Mouse (Mus musculus) lung, adult 2 months (tissue): ENCODE results near the gene Zfp825. TPM values are rescaled to one million over a fixed set of nuclear protein-coding genes. Genes with fewer than 3 reads are reported as not detected.
"Not testable (repeated sequence)": the region's sequence is repeated elsewhere in the genome, so short reads cannot be mapped to it uniquely, and the experiment has no call there.

Source experiments
- DNase-seq: peaks from one replicate; pipeline ENCODE4 v3.0.0; 2022
- H3K4me1 ChIP-seq: fragments of 200-500 bp; 2 replicates; pipeline ENCODE4 v1.6.1; 2011; ENCODE audit warnings: low read length; ENCODE audit not compliant: control insufficient read depth, insufficient read depth
- H3K4me3 ChIP-seq: fragments of 200-500 bp; replicated peaks from 2 replicates; pipeline ENCODE3; 2011; ENCODE audit warnings: low read depth, mild to moderate bottlenecking, control low read depth, low read length; ENCODE audit errors: extremely low read depth
- CTCF ChIP-seq: fragments of 200-500 bp; IDR thresholded peaks from 2 replicates; pipeline ENCODE4 v1.5.1; 2011; ENCODE audit warnings: mild to moderate bottlenecking, low read length, control low read depth; ENCODE audit not compliant: insufficient read depth
- POLR2A ChIP-seq: fragments of 200-500 bp; IDR thresholded peaks from 2 replicates; pipeline ENCODE4 v1.6.1; 2011; ENCODE audit warnings: low read depth, mild to moderate bottlenecking, control low read depth, low read length, borderline replicate concordance; ENCODE audit errors: extremely low read depth
- WGBS: fragments of 180-500 bp; shearing (Covaris S2); methylation state at CpG from one replicate; pipeline ENCODE4 v1.1.7; 2018; 5-methylcytosine and 5-hydroxymethylcytosine counted together
- polyA plus RNA-seq: library from polyadenylated mRNA; depleted of rRNA; stranded (reverse); fragments of >200 nt; gene quantifications from 2 replicates; pipeline ENCODE4 v1.2.3, GENCODE M21; 2012; rRNA removed

Gene Zfp825
- polyA plus RNA-seq, 1 experiment = 0.96 TPM

DNA sequence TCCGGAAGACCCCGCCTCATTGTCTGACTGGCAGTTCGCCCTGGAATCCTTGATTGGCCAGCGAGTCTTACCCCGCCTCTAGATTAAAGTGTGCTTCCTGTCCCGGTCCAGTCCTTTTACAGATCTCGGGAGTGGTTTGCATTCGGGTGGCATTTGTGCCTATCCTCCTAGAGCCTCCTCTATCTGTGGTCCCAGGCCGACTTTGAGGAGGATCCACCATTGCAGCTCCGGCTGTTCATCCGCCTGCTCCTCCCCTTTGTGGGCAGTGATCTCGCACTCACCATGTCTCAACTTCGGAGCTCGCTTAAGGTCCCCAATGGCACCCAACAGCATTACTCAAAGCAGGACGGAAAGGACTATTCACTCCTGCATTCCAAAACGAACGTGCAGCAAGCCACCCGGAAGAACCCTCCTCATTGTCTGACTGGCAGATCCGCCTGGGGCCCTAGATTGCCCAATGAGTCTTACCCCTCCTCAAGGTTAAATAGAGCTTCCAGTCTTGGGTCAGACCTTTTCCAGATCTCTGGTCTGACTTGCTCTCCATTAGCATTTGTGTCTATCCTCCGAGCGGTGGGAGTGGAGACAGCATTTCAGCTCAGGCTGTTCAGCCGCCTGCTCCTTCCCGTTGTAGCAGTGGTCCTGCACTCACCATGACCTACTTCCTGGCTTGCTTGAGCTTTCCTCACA, 30.9 kb downstream of the Zfp825 start:
- peak; percentile 73; the same call in 1 of the 2 replicates for TF ChIP-seq POLR2A
- TF ChIP-seq CTCF = no peak
- under 1% methylated on average over 23 of the region's 23 CpGs for WGBS
- Histone ChIP-seq H3K4me3 (peak overlapping the region; percentile 66), H3K4me1 (no peaks in the 10 kb centered on the region)
- peak; percentile 75 for DNase-seq

- 3% methylated on average over 7 of the region's 7 CpGs for WGBS
- not testable (repeated sequence) for H3K4me1 ChIP-seq, DNase-seq
- peak overlapping the region; percentile 66 for H3K4me3 ChIP-seq
These were observed 31.5 kb downstream of the Zfp825 start for GRCm38 (mm10) chr13:74462318-74462698.

DNA sequence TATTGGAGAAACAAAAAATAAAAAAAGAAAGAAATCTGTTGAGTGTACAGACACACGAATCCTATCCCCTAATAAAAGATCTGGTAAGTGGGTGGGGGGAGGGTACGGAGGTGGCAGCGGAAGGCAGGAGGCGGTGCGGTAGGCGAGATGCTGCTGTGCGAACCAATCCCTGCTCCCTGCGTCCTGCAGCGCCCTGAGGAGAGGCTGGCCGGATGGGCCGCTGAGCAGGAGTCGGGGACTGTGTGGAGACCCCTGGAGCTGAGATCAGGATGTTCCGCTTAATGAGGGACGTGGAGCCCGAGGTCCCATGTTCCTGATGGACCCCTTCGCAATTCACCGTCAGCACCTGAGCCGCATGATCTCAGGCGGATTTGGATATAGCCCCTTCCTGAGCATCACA, 53.9 kb downstream of the Zfp825 start:
- 30% methylated on average over 19 of the region's 19 CpGs for WGBS
- no peak overlapping the region for H3K4me3 ChIP-seq
- TF ChIP-seq CTCF (no peak), POLR2A (no peak)
- no peak for DNase-seq
- no peaks in the 10 kb centered on the region for H3K4me1 ChIP-seq

Other genes starting within 250 kb of the Zfp825 start
- 0.34 and 0.40 TPM in 2 replicates for gene Ahrr, start 201.7 kb downstream of the Zfp825 start, polyA plus RNA-seq
- gene Pdcd6, start 176.4 kb downstream of the Zfp825 start, polyA plus RNA-seq = 66.8 and 78.3 TPM in 2 replicates
- 65.4 and 101 TPM in 2 replicates for gene Sdha, start 143.7 kb downstream of the Zfp825 start, polyA plus RNA-seq
- 2.1 and 3.4 TPM in 2 replicates for gene Ccdc127, start 143.7 kb downstream of the Zfp825 start, polyA plus RNA-seq
- gene Lrrc14b, start 130.0 kb downstream of the Zfp825 start, polyA plus RNA-seq = 1.2 and 3.7 TPM in 2 replicates
- 0.19 and 0.39 TPM in 2 replicates for gene Zfp72, start 103.2 kb downstream of the Zfp825 start, polyA plus RNA-seq
- gene Ftl1-ps1, start 94.3 kb downstream of the Zfp825 start, polyA plus RNA-seq = 24.2 and 28.6 TPM in 2 replicates
- 11.2 and 24.1 TPM in 2 replicates for gene Erap1, start 145.6 kb upstream of the Zfp825 start, polyA plus RNA-seq